Mouse (Mus musculus) erythroblast, embryonic 14.5 days (primary cell): ENCODE results near the gene Ccdc121.

ENCODE experiments used
- GATA1 ChIP-seq: IDR thresholded peaks from 2 replicates; pipeline ENCODE4 v1.6.1; 2012; ENCODE audit warnings: low read length, inconsistent platforms, mixed read lengths
- TAL1 ChIP-seq: IDR thresholded peaks from 3 replicates; pipeline ENCODE4 v1.6.1; 2012; ENCODE audit warnings: low read length, inconsistent platforms, mixed read lengths

DNA sequence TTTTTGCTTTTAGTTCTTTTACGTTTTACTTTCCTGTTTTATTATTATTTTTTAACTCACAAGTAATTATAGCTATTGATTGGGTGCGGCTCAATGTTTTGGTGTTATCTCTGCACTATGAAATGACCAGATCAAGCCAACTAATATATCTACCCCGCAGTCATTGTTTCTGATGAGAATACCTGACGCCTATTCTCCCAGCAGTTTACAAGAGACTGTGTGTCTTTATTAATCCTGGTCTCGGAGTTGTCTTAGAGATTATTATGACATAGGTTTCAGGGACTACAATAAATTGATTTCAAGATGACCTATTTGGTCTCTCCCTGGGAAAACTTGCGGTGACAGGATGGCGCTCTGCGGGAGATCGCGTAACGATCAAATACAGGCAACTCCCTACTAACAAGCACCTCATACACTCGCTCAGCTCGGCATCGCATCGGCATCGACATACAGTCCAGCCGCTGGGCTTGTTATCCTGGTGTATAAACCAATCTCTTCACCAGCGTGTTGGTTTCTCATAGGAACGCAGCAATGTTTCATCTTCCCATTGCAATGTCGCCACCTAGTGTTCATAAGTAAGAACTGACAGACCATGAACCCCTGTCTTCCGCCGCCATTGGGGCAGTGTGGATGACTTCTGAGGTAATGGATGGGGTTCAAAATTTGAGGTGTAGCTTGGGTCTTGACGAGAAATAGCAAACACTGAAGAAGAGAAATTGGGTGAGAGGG is 34.0 kb upstream of the Ccdc121 start:
- TF ChIP-seq TAL1 (no peak), GATA1 (no peak)
